Comparison of ENCODE assay signal across 9 mouse cellular contexts in genomic region chr15:8451071-8451470, GRCm38 (mm10). TPM values are rescaled to one million over a fixed set of nuclear protein-coding genes. Genes with fewer than 3 reads are reported as not detected.
A peak's percentile ranks its signal among the peaks of the same experiment; 100 is the strongest.
DNase-seq lines count a peak whose midpoint lies in the region; ATAC-seq and TF ChIP-seq lines count a peak whose summit lies in the region.
"Had no signal": no experiment of that assay in that cellular context is flagged by ENCODE, and none has a peak within 500 bp of the region (broad histone marks: within the 10 kb centered on the region; RNA-seq: fewer than 3 reads in every experiment).

No protein-coding gene starts in this region.

- WGBS in forebrain, embryonic 15.5 days: 43% methylated on average over 3 of the region's 3 CpGs
- WGBS in liver, adult 2 months: 41% methylated on average over 3 of the region's 3 CpGs

- no peak overlapping the region for H3K9ac ChIP-seq in forebrain, embryonic 15.5 days (replicated peaks)
- no peak overlapping the region for H3K9ac ChIP-seq in liver, adult 2 months (ENCODE audit: low read depth, low read length)
- H3K9ac ChIP-seq: limb, embryonic 12.5 days had no signal

- H3K4me1 ChIP-seq in forebrain, embryonic 15.5 days: peaks cover 26% of the 10 kb centered on the region
- no peaks in the 10 kb centered on the region; the same call in 1 of the 2 replicates for H3K4me1 ChIP-seq in liver, adult 2 months (ENCODE audit: control insufficient read depth, insufficient read depth, low read length)

- TF ChIP-seq CTCF in liver, adult 2 months (IDR thresholded peaks at IDR 0.05; ENCODE audit: low read depth, low read length): peak; percentile 32; the same call in 1 of the 2 replicates

- peaks cover 3% of the 10 kb centered on the region; the same call in 1 of the 2 replicates for H3K79me2 ChIP-seq in liver, adult 2 months (ENCODE audit: control insufficient read depth, insufficient read depth, low read length)

- H3K4me3 ChIP-seq in forebrain, embryonic 15.5 days: no peak overlapping the region
- no peak overlapping the region for H3K4me3 ChIP-seq in liver, adult 2 months (ENCODE audit: insufficient read depth, low read depth, low read length)
- H3K4me3 ChIP-seq: limb, embryonic 12.5 days had no signal

- no peak for TF ChIP-seq POLR2A in liver, adult 2 months (IDR thresholded peaks at IDR 0.05; ENCODE audit: extremely low read depth, insufficient read depth, low read length)

- no peaks in the 10 kb centered on the region for H3K36me3 ChIP-seq in forebrain, embryonic 15.5 days
- H3K36me3 ChIP-seq in liver, adult 2 months (ENCODE audit: control insufficient read depth, insufficient read depth, low read length): no peaks in the 10 kb centered on the region
- H3K36me3 ChIP-seq: limb, embryonic 12.5 days had no signal

- intact Hi-C loops in gastrocnemius, postnatal 14 days (cut with DNase I; ENCODE audit: low total_unique reads): no loop called here

- no peak overlapping the region for H3K4me2 ChIP-seq in forebrain, embryonic 15.5 days (replicated peaks)
- H3K4me2 ChIP-seq: limb, embryonic 12.5 days had no signal

- 0 out of 2 replicates have a peak, but pooled peaks have one; percentile 36 for ATAC-seq in forebrain, embryonic 15.5 days (replicated peaks)

- no peaks in the 10 kb centered on the region for H3K9me3 ChIP-seq in forebrain, embryonic 15.5 days
- H3K9me3 ChIP-seq: limb, embryonic 12.5 days had no signal

- DNase-seq in gastrocnemius, postnatal 14 days: peak; percentile 10
- no peak for DNase-seq in gastrocnemius, postnatal 10 days
- peak; percentile 90 for DNase-seq in 416B (ENCODE audit: low read depth)
- DNase-seq in T-cell, adult 2 months (ENCODE audit: low spot score): peak; percentile 80
- DNase-seq in liver, adult 2 months (ENCODE audit: extremely low read depth, low read depth, low spot score): peak; percentile 70
- peak; percentile 84 for DNase-seq in retina, postnatal 1 day
- no peak for DNase-seq in right cerebral cortex, postnatal 10 days (ENCODE audit: low spot score in 2 of 2)

- H3K27ac ChIP-seq in forebrain, embryonic 15.5 days (replicated peaks): no peak overlapping the region
- no peak overlapping the region for H3K27ac ChIP-seq in liver, adult 2 months (replicated peaks; ENCODE audit: insufficient read depth, low read depth, low read length)
- H3K27ac ChIP-seq: limb, embryonic 12.5 days had no signal

- no peaks in the 10 kb centered on the region for H3K27me3 ChIP-seq in forebrain, embryonic 15.5 days
- no peaks in the 10 kb centered on the region for H3K27me3 ChIP-seq in liver, adult 2 months (ENCODE audit: control insufficient read depth, insufficient read depth, low read length)
- H3K27me3 ChIP-seq: limb, embryonic 12.5 days had no signal

RNA-seq across cellular contexts. Expression of gene Nipbl, which starts 6.8 kb away (rescaled TPM):
- 10 to 100 TPM; 21.9 to 23.1 TPM for total RNA-seq in gastrocnemius, postnatal 14 days (2021)
- 10 to 100 TPM; 27.1 to 32.0 TPM for total RNA-seq in gastrocnemius, postnatal 10 days (2021)
- 20.5 and 21.4 TPM in 2 replicates for polyA plus RNA-seq in forebrain, embryonic 15.5 days (2015; fragmentation: Nextera tagmentation; extraction: Ambion mirVana)
- total RNA-seq in liver, adult 2 months (2014; rRNA removed): 16.7 and 17.5 TPM in 2 replicates
- 1.8 and 1.9 TPM in 2 replicates for polyA plus RNA-seq in liver, adult 2 months (2012; rRNA removed)

Comparison
In these comparisons a context has a peak if more than half of its experiments do, and no peak if none do; other contexts are left out.
1. DNase-seq: peak in gastrocnemius, postnatal 14 days (single experiment), 416B (single experiment), T-cell, adult 2 months (single experiment), liver, adult 2 months (single experiment) and retina, postnatal 1 day (single experiment); none in gastrocnemius, postnatal 10 days (single experiment) and right cerebral cortex, postnatal 10 days (0 of 2).